Mouse (Mus musculus): ENCODE results near the gene Srsf2. TPM values are rescaled to one million over a fixed set of nuclear protein-coding genes. Genes with fewer than 3 reads are reported as not detected.
"Not testable (repeated sequence)": the region's sequence is repeated elsewhere in the genome, so short reads cannot be mapped to it uniquely, and the experiment has no call there.

Srsf2 gene
- total RNA-seq, 2 experiments from 2014 or later = 97.1 to 103 TPM

GRCm38 (mm10) chr11:116837441-116837840 lies 15.5 kb downstream of the Srsf2 start:
- no peak for DNase-seq (ENCODE audit: low spot score)
- intact Hi-C loops (cut with DNase I) = no loop called here

DNA sequence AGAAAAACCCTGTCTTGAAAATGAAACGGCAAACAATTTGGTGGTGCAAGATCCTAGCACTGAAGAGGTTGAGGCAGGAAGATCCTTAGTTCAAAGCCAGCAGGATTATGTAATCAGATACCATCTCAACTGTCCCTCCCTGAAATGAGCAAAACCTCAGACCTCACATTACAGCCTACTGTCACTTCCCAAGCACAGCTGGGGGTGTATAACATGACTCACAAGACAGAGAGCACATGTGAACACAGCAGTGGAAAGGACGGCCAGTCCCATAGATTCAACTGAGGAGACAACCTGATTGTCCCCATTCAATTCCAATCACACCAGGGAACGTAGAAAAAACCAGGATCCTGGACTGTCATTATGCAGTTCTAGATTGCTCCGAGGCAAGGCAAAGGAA lies 16.6 kb downstream of the Srsf2 start:
- no peak for DNase-seq (ENCODE audit: low spot score)
- intact Hi-C loops (cut with DNase I) = no loop called here

DNA sequence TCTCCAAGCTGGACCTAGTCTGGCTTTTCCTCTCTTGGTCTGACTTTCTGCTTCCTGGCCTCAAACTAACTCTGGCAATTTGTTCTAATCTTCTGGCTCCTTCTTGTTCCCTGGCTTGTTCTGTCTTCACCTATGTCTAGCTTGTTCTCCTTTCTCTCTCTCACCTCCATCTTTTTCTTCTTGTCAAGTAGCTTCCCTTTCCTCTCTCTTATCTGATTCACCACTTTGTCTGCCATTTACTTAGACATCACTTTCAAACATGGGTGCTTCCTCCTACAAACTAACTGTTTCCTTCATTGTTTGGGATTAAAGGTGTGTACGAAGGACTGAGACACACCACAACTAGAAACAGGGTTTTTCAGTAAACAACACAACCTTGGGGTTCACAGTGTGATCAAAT lies 17.9 kb downstream of the Srsf2 start:
- DNase-seq (ENCODE audit: low spot score) = no peak
- intact Hi-C loops (cut with DNase I) = no loop called here

GRCm38 (mm10) chr11:116832172-116832685 lies 20.7 kb downstream of the Srsf2 start:
- intact Hi-C loops (cut with DNase I) = no loop called here
- DNase-seq (ENCODE audit: low spot score) = no peak

DNA sequence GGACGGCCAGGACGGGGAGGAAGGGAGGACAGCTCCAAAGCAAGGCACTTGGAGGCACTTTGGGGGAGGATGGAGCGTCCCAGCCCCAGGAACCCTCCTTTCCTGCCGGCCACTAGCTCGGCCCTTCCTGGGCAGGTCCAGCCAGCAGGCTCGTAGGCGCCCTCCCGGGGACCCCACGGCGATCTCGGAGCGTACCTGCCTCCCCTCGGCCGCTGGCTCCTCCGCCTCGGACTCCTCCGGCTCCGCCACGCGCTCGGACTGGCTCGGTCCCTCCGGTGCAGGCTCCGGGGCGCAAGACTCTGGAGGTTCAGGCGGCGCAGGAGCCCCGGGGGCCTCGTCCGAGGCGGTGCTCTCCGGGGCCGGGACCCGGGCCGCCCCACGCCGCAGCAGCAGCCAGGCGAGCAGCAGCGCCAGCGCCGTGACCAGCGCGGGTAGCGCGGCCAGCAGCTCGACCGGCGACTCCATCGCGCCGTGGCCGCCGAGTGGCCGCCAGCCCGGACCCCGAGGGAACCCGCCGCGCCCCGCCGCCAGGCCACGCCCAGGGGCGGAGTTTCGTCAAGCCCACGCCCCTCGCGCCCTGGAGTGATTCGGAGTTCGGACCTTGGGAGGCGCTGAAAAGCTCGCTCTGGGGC lies 25.2 kb downstream of the Srsf2 start, which contains the start of gene Mxra7:
Gene Mxra7 (minus strand): TSS at position 513 of the 632 bp plus-strand sequence.
- intact Hi-C loops (cut with DNase I) = no loop called here

DNA sequence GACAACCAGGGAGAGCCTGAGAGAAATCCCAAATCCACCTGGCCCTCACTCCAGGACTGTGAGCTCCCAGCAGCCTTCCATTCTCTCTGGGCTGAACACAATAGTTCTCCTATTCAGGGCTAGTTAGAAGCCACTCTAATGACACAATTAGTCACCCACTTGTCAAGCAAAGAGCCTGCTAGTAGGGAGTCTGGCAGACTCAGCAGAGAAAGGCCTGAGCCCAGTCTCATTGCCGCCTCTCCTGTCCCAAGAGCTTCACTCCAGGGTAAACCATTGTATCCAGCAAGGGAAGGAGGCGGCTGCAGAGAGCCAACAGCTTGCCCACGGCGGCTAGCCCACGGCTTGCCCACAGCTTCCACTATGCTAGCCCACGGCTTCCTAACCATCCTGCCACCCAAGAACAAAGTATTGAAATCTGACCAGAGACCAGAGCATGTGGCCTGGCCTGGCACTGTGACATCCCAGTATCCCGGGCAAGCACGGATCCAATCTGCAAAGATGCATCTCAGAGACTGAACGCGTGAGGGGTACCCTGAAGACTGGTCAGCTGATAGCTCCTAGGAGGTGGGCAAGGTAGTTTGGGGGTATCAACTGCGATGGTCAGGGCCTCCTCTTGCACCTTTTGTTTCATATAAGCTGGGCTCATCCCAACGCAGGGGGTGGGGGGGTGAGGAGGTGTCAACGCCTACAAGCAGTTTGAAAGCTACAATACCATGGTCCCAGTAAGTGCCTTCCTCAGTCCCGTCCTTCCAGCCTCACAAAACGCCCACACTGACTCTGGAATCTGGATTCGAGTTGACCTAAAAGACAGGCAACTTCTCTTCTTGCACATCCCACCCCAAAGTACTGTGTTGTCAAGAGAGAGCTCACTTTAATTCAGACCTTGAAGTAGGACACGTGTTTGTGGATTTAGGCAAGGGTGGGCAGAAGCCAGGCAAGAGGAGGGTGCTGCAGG lies 26.1 kb downstream of the Srsf2 start:
- intact Hi-C loops (cut with DNase I) = no loop called here
- DNase-seq (ENCODE audit: low spot score) = no peak

More for the DNA sequence above, 25.2 kb downstream of the Srsf2 start, which contains the start of gene Mxra7:
- DNase-seq (ENCODE audit: low spot score) = peak; percentile 82

GRCm38 (mm10) chr11:116825230-116825629 lies 27.7 kb downstream of the Srsf2 start:
- intact Hi-C loops (cut with DNase I) = no loop called here
- DNase-seq (ENCODE audit: low spot score) = no peak

DNA sequence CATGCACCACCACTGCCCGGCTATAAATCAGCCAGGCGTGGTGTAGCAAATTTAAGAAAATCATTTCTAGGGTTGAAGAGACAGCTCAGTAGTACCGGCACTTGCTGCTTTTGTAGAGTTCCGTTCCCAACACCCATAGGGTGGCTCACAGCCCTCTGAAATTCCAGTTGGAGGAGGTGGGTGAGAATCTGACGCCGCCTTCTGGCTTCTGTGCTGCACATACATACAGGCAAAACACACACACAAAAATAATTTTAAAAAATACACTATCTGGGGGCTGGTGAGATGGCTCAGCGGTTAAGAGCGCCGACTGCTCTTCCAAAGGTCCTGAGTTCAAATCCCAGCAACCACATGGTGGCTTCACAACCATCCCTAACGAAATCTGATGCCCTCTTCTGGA lies 29.0 kb downstream of the Srsf2 start:
- intact Hi-C loops (cut with DNase I); DNase-seq (ENCODE audit: low spot score): not testable (repeated sequence)

- intact Hi-C loops (cut with DNase I) = no loop called here
- no peak for DNase-seq (ENCODE audit: low spot score)
Observed at GRCm38 (mm10) chr11:116823255-116823654, 29.6 kb downstream of the Srsf2 start.

DNA sequence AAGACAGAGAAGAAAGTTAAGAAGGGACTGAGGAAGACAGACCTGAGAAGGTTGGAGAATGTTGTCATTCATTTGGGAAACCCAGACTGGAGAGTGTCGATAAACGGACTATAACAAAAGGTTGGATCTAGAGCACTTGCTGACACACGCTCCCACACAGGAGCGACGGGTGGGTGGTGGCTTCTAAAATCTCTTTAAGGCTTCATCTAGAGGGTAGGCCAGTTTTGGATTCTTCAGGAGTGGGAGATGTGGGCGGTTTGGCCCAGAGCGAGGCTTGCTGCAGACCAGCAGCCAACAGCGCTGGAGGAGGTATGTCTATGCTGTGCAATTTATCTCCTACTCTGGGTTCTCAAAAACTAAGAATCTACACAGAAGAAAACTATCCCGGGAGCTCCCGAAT lies 30.3 kb downstream of the Srsf2 start:
- no peak for DNase-seq (ENCODE audit: low spot score)
- intact Hi-C loops (cut with DNase I) = no loop called here

GRCm38 (mm10) chr11:116822215-116822614 lies 30.7 kb downstream of the Srsf2 start:
- intact Hi-C loops (cut with DNase I) = no loop called here
- no peak for DNase-seq (ENCODE audit: low spot score)

- DNase-seq (ENCODE audit: low spot score) = no peak
- intact Hi-C loops (cut with DNase I) = no loop called here
Observed at GRCm38 (mm10) chr11:116821057-116821940, 31.6 kb downstream of the Srsf2 start.

GRCm38 (mm10) chr11:116819932-116820593 lies 32.8 kb downstream of the Srsf2 start:
- intact Hi-C loops (cut with DNase I) = no loop called here
- DNase-seq (ENCODE audit: low spot score) = no peak

- DNase-seq (ENCODE audit: low spot score) = no peak
- intact Hi-C loops (cut with DNase I) = no loop called here
Observed at GRCm38 (mm10) chr11:116818722-116819121, 34.2 kb downstream of the Srsf2 start.

DNA sequence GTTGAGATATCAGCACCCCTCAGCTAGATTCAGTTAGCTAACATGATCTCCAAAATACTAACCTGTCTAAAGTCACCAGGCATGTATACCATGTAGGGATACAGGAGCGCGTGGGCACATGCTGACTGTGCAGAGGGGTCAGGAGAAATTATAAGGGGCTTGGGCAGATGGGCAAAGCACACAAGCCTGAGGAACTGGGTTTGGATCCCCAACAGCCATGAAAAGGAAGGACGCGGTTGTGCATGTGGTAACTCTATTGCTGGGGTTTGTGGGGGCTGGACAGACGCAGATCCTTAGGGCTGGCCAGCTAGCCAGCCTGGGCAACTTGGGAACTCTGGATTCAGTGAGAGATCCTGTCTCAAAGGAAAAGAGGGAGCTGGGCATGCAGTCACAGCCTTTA lies 35.3 kb downstream of the Srsf2 start:
- DNase-seq (ENCODE audit: low spot score) = no peak
- intact Hi-C loops (cut with DNase I) = no loop called here

- intact Hi-C loops (cut with DNase I) = no loop called here
- DNase-seq (ENCODE audit: low spot score) = peak; percentile 67
Observed at GRCm38 (mm10) chr11:116816769-116817168, 36.1 kb downstream of the Srsf2 start.

- intact Hi-C loops (cut with DNase I) = loop anchor here (2.0 kb wide), 1 partner anchor 24 kb away; no protein-coding TSS in a partner anchor
- no peak for DNase-seq (ENCODE audit: low spot score)
Observed at GRCm38 (mm10) chr11:116814884-116815415, 37.9 kb downstream of the Srsf2 start.

- intact Hi-C loops (cut with DNase I) = loop anchor here (2.0 kb wide), 1 partner anchor 25 kb away; no protein-coding TSS in a partner anchor
- DNase-seq (ENCODE audit: low spot score) = peak; percentile 78
Observed at GRCm38 (mm10) chr11:116814076-116814883, 38.6 kb downstream of the Srsf2 start.

Data from heart, postnatal 25 days (tissue).